Mouse (Mus musculus): Measurements from ENCODE around the gene Hs6st1.

Hs6st1 gene

GRCm38 (mm10) chr1:36064861-36065760, 3.1 kb upstream of the Hs6st1 start:
- peak; percentile 95 for DNase-seq

GRCm38 (mm10) chr1:36065761-36066150, 2.4 kb upstream of the Hs6st1 start:
- DNase-seq: no peak

- no peak for DNase-seq
Observed at GRCm38 (mm10) chr1:36066216-36066980, 1.8 kb upstream of the Hs6st1 start.

GRCm38 (mm10) chr1:36067201-36067600, 999 bp upstream of the Hs6st1 start:
- no peak for DNase-seq

GRCm38 (mm10) chr1:36067611-36068010, 589 bp upstream of the Hs6st1 start:
- DNase-seq: no peak

GRCm38 (mm10) chr1:36068531-36069120, 426 bp downstream of the Hs6st1 start:
- DNase-seq: peak; percentile 52

- no peak for DNase-seq
Observed at GRCm38 (mm10) chr1:36069291-36069771, 1.1 kb downstream of the Hs6st1 start.

GRCm38 (mm10) chr1:36070190-36070589, 2.0 kb downstream of the Hs6st1 start:
- no peak for DNase-seq

- DNase-seq: no peak
Observed at GRCm38 (mm10) chr1:36070740-36071139, 2.5 kb downstream of the Hs6st1 start.

GRCm38 (mm10) chr1:36071176-36071575, 3.0 kb downstream of the Hs6st1 start:
- DNase-seq: no peak

GRCm38 (mm10) chr1:36071611-36072010, 3.4 kb downstream of the Hs6st1 start:
- no peak for DNase-seq

- DNase-seq: no peak
Observed at GRCm38 (mm10) chr1:36072588-36073556, 4.7 kb downstream of the Hs6st1 start.

GRCm38 (mm10) chr1:36073566-36073965, 5.4 kb downstream of the Hs6st1 start:
- no peak for DNase-seq

- no peak for DNase-seq
Observed at GRCm38 (mm10) chr1:36074197-36074596, 6.0 kb downstream of the Hs6st1 start.

GRCm38 (mm10) chr1:36074968-36075367, 6.8 kb downstream of the Hs6st1 start:
- no peak for DNase-seq

GRCm38 (mm10) chr1:36075652-36076051, 7.5 kb downstream of the Hs6st1 start:
- DNase-seq: no peak

GRCm38 (mm10) chr1:36077084-36077483, 8.9 kb downstream of the Hs6st1 start:
- no peak for DNase-seq

GRCm38 (mm10) chr1:36078250-36078649, 10.1 kb downstream of the Hs6st1 start:
- no peak for DNase-seq

- no peak for DNase-seq
Observed at GRCm38 (mm10) chr1:36079679-36080078, 11.5 kb downstream of the Hs6st1 start.

GRCm38 (mm10) chr1:36080974-36081373, 12.8 kb downstream of the Hs6st1 start:
- DNase-seq: no peak

- no peak for DNase-seq
Observed at GRCm38 (mm10) chr1:36082184-36082583, 14.0 kb downstream of the Hs6st1 start.

GRCm38 (mm10) chr1:36083554-36083953, 15.4 kb downstream of the Hs6st1 start:
- DNase-seq: no peak

Data from retina, postnatal 1 day (tissue).